Mouse (Mus musculus) ovary, postnatal 36 days (tissue): ENCODE measurements around the gene Olfr5.
"Not testable (repeated sequence)": the region's sequence is repeated elsewhere in the genome, so short reads cannot be mapped to it uniquely, and the experiment has no call there.

Experiments
- DNase-seq: peaks from one replicate; pipeline ENCODE4 v3.0.0; 2022; ENCODE audit warnings: low spot score, mixed read lengths

Gene Olfr5

GRCm38 (mm10) chr7:6486841-6487240 is at the start of gene Olfr5:
TSS of gene Olfr5 (minus strand) at chr7:6486941.
- no peak for DNase-seq

DNA sequence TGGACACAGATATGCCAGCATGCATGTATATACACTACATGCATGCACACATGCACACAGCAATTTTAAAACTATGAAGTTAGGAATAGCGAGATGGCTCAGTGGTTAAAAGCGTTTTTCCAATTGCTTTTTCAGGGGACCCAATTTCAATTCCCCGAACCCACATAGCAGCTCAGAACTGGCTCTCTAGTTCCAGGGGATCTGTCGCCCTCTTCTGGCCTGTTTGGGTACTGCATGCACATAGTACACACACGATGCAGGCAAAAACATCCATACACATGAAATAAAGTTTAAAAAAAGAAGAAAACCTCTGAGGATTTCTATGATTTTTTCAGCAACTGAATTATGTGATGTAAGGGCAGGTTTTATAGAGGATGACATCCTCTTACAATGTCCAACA is 39.4 kb upstream of the Olfr5 start:
- no peak for DNase-seq

GRCm38 (mm10) chr7:6525001-6525400 is 38.3 kb upstream of the Olfr5 start:
- DNase-seq = no peak

DNA sequence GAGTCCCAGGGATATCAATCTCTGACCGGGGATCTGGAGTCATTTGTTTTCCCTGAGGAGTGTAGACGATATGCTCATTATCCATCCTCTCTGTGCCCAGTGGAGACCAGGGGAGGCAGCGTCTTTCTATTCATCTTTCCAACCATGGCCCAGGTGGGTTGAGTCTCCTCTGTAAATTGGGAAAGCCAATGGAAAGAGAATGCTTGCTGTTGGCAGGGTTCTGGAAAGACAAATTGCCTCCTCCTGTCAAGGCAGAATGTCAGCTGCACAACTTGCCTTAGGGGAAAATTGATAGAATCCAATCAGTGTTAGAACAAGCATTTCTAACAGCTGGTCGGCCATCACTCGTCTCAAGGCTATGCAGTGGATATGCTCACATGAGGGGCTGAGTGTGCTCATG is 36.1 kb upstream of the Olfr5 start, which contains the start of gene Olfr1349:
TSS of gene Olfr1349 (minus strand) at position 101 of the 400 bp plus-strand sequence.
- DNase-seq = no peak

GRCm38 (mm10) chr7:6521666-6522065 is 34.9 kb upstream of the Olfr5 start:
- no peak for DNase-seq

DNA sequence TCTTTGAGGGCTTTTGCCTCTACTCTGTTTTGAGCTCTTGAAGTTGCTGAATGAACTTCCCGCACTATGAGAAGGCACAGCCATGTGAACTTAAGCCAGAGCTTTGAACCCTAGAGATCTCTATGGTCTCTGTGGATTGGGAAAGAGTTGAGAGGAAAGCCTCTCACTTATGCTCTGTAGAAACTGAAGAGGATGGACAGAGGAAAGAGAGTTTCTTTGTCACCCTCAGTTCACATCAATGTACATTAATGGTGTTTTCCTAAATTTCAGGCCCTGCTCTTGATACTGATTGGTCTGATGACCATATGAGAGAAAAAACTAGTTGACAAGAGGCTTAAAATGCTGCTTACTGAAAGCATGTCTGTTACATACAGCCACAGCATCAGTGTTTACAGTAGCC is 21.9 kb upstream of the Olfr5 start, which contains the start of gene Olfr1348:
TSS of gene Olfr1348 (minus strand) at position 101 of the 400 bp plus-strand sequence.
- no peak for DNase-seq

DNA sequence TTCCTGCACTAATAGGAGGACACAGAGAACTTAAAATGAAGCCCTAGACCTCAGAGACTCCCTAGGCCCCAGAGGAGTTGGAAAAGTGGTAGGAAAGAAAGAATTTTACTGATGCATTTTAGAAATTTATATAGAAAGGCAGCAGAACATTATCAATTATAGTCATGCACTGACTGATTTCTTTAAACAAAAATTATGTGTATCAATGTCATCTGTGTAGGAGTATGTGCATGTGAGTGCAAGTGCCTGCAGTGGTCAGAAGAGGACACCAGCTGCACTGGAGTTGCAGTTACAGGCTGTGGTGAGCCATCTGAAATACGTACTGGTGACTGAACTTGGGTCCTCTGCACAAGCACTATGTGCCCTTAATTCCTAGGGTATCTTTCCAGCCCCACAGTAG is 12.9 kb upstream of the Olfr5 start, which contains the start of gene Olfr1347:
TSS of gene Olfr1347 (minus strand) at position 101 of the 400 bp plus-strand sequence.
- no peak for DNase-seq

DNA sequence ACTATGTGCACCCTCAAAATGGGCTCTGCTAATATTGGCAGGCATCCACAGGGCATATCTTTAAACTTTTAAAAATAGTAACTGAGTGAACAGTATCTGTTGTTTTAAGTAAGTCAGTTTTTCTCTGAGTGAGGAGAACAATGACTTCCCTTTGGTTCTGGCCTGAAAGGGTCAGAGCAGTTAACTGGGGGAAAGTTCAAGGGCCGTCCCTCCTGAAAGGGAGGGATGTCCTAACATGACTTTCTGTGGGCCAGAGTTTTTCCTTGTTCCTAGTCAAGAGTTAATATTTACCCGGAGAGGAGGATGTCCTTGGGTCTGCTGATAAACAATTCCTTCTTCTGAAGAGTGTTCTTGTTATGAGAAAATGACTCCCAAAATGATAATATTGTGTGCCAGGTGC is 9.1 kb downstream of the Olfr5 start:
- not testable (repeated sequence) for DNase-seq

- no peak for DNase-seq
Observed at GRCm38 (mm10) chr7:6466951-6467350, 19.8 kb downstream of the Olfr5 start, which contains the start of gene Olfr1346. TSS of gene Olfr1346 (plus strand) at chr7:6467101.

DNA sequence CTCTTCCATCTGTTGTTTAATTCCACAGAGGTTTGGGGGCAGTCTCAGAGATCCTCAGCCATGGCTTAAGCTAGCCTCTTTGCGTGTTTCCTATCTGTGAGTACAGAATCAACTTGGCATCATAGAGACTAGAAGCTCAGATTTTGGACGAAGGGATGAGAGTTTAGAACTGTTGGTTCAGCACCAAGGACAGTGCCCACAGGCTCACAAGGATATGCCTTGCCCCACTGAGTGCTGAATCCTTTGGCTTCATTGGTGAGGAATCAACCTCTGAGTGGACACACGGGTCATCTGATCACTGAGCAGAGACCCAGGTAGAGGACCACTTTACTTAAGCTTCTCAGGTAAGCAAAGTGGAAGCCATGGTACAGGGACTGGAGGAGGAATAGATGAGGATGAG is 30.3 kb downstream of the Olfr5 start:
- DNase-seq = no peak

DNA sequence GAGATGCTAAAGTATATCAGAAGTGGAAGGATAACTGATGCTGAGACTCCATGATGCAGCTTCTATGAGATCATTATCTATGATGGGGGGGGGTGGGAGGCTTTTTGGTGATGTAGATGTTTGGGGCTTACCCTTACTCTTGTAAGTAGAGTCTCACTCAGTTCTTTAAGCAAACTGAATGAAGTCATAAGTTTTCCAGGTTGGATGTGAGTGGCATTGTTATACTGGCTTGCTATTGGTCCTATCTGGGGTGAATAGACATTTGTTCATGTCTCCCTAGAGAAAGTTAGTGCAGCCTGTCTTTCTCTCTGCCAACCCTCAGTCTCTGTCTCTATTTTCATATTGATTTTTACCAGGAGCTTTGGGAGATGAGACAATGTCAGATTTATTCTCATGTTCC is 30.9 kb downstream of the Olfr5 start, which contains the start of gene Olfr1336:
TSS of gene Olfr1336 (plus strand) at position 301 of the 400 bp plus-strand sequence.
- DNase-seq = no peak

- no peak for DNase-seq
Observed at GRCm38 (mm10) chr7:6447771-6448170, 39.0 kb downstream of the Olfr5 start.

DNA sequence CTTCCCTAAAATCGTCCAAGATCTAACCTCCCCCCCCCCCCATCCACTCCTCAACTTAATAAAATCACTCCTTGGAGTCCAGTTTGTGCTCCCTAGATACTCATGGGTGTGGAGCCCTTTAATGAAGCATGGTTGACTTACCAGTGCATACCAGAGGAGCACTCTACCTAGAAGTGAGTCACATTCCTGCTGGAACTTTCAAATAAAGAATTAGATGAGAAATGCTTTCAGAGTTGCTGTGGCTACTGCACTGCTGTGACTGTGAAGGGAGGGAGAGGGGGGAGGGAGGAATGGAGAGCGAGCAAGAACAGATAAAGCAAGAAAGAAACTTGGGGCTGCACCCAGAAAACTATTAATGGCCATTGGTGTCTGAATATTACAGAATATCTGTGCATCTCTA is 45.6 kb downstream of the Olfr5 start:
- no peak for DNase-seq

DNA sequence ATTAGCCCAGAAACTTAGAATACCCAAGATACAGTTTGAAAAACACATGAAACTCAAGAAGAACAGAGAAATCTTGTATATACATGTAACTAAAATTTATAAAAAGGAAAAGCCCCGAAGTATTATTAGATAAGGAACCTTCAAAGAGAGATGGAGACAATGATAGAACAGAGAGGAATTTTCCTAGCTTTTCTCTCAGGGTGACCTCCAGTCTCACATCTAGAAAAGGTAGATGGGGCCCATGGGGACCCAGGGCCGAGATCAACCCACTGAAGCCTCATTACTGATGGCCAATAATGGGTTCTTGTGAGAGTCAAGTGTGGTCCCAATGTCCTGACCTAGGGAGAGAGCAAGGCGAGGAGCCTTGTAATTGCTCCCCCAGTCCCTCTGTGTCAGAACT is 48.4 kb downstream of the Olfr5 start, which contains the start of gene Olfr1344:
TSS of gene Olfr1344 (plus strand) at position 301 of the 400 bp plus-strand sequence.
- DNase-seq = no peak

GRCm38 (mm10) chr7:6430342-6430741 is 56.4 kb downstream of the Olfr5 start:
- no peak for DNase-seq

- DNase-seq = no peak
Observed at GRCm38 (mm10) chr7:6429381-6429780, 57.4 kb downstream of the Olfr5 start.
